Comparison of ENCODE assay signal across 11 mouse cellular contexts in genomic region chr2:58586311-58586710, GRCm38 (mm10). TPM values are rescaled to one million over a fixed set of nuclear protein-coding genes. Genes with fewer than 3 reads are reported as not detected.
DNase-seq lines count a peak whose midpoint lies in the region; ATAC-seq and TF ChIP-seq lines count a peak whose summit lies in the region.
"Had no signal": no experiment of that assay in that cellular context is flagged by ENCODE, and none has a peak within 500 bp of the region (broad histone marks: within the 10 kb centered on the region; RNA-seq: fewer than 3 reads in every experiment).

No protein-coding gene starts in this region.

- ATAC-seq in forebrain, embryonic 13.5 days: peak; percentile 91
- ATAC-seq in forebrain, embryonic 11.5 days (replicated peaks; ENCODE audit: low FRiP score): no peak
- 0 out of 2 replicates have a peak, but pooled peaks have one; percentile 46 for ATAC-seq in limb, embryonic 14.5 days (ENCODE audit: low FRiP score, low read depth)
- ATAC-seq in neural tube, embryonic 15.5 days (ENCODE audit: low FRiP score): no peak

- H3K36me3 ChIP-seq in forebrain, embryonic 13.5 days (ENCODE audit: poor library complexity, severe bottlenecking): no peaks in the 10 kb centered on the region
- H3K36me3 ChIP-seq in forebrain, embryonic 11.5 days (ENCODE audit: control insufficient read depth, insufficient read depth, low read length): no peaks in the 10 kb centered on the region
- H3K36me3 ChIP-seq in limb, embryonic 14.5 days (ENCODE audit: control insufficient read depth, insufficient read depth, low read length): no peaks in the 10 kb centered on the region
- H3K36me3 ChIP-seq in neural tube, embryonic 15.5 days: no peaks in the 10 kb centered on the region
- H3K36me3 ChIP-seq: kidney, embryonic 15.5 days; neural tube, embryonic 13.5 days had no signal

- no peaks in the 10 kb centered on the region for H3K27me3 ChIP-seq in forebrain, embryonic 13.5 days
- H3K27me3 ChIP-seq in forebrain, embryonic 11.5 days (ENCODE audit: control insufficient read depth, insufficient read depth, low read length): no peaks in the 10 kb centered on the region
- H3K27me3 ChIP-seq in limb, embryonic 14.5 days (ENCODE audit: control insufficient read depth, insufficient read depth, low read length): no peaks in the 10 kb centered on the region
- H3K27me3 ChIP-seq in neural tube, embryonic 15.5 days (replicated peaks): no peaks in the 10 kb centered on the region
- H3K27me3 ChIP-seq: kidney, embryonic 15.5 days; neural tube, embryonic 13.5 days had no signal

- H3K27ac ChIP-seq in forebrain, embryonic 13.5 days: peak overlapping the region; percentile 68
- H3K27ac ChIP-seq in forebrain, embryonic 11.5 days (ENCODE audit: low read depth, low read length): no peak overlapping the region
- H3K27ac ChIP-seq in limb, embryonic 14.5 days (replicated peaks; ENCODE audit: low read depth, low read length): no peak overlapping the region
- no peak overlapping the region for H3K27ac ChIP-seq in neural tube, embryonic 15.5 days (replicated peaks)
- H3K27ac ChIP-seq: kidney, embryonic 15.5 days; neural tube, embryonic 13.5 days had no signal

- peaks cover 10% of the 10 kb centered on the region for H3K4me1 ChIP-seq in forebrain, embryonic 13.5 days
- H3K4me1 ChIP-seq in forebrain, embryonic 11.5 days (replicated peaks; ENCODE audit: control insufficient read depth, insufficient read depth, low read length): no peaks in the 10 kb centered on the region
- H3K4me1 ChIP-seq in limb, embryonic 14.5 days (ENCODE audit: control insufficient read depth, insufficient read depth, low read length): peaks cover 14% of the 10 kb centered on the region
- no peaks in the 10 kb centered on the region for H3K4me1 ChIP-seq in neural tube, embryonic 15.5 days
- H3K4me1 ChIP-seq: kidney, embryonic 15.5 days; neural tube, embryonic 13.5 days had no signal

- no peak for TF ChIP-seq POLR2A in limb, embryonic 14.5 days (IDR thresholded peaks at IDR 0.05; ENCODE audit: borderline replicate concordance, extremely low read depth, insufficient read depth, insufficient read length)

- no peaks in the 10 kb centered on the region for H3K9me3 ChIP-seq in forebrain, embryonic 13.5 days (replicated peaks)
- no peaks in the 10 kb centered on the region for H3K9me3 ChIP-seq in forebrain, embryonic 11.5 days (ENCODE audit: control insufficient read depth, low read length)
- H3K9me3 ChIP-seq in limb, embryonic 14.5 days (ENCODE audit: control insufficient read depth, low read length): no peaks in the 10 kb centered on the region
- H3K9me3 ChIP-seq in neural tube, embryonic 15.5 days (replicated peaks): no peaks in the 10 kb centered on the region
- H3K9me3 ChIP-seq: kidney, embryonic 15.5 days; neural tube, embryonic 13.5 days had no signal

- no peak for DNase-seq in forebrain, embryonic 11.5 days (ENCODE audit: low spot score)
- peak; percentile 33 for DNase-seq in ZHBTc4 (ENCODE audit: low read depth, low spot score)
- peak; percentile 84 to 91 for DNase-seq in layer of hippocampus, adult 18-20 months (ENCODE audit: low spot score in 2 of 2)
- DNase-seq in limb, embryonic 14.5 days (ENCODE audit: low spot score): peak; percentile 37
- DNase-seq in kidney, adult 18-20 months: no peak
- no peak for DNase-seq in adrenal gland, postnatal 4 days (ENCODE audit: low spot score in 2 of 2)

- WGBS in forebrain, embryonic 13.5 days: 56% methylated on average over 10 of the region's 10 CpGs
- 69% methylated on average over 10 of the region's 10 CpGs for WGBS in forebrain, embryonic 11.5 days
- WGBS in limb, embryonic 14.5 days: 35% methylated on average over 10 of the region's 10 CpGs
- 67% methylated on average over 10 of the region's 10 CpGs for WGBS in neural tube, embryonic 15.5 days

- no peak overlapping the region for H3K4me2 ChIP-seq in forebrain, embryonic 13.5 days
- no peak overlapping the region for H3K4me2 ChIP-seq in forebrain, embryonic 11.5 days (ENCODE audit: low read depth, low read length, severe bottlenecking)
- H3K4me2 ChIP-seq in limb, embryonic 14.5 days (replicated peaks; ENCODE audit: low read depth, low read length, severe bottlenecking): peak overlapping the region; percentile 2; the same call in 1 of the 2 replicates
- H3K4me2 ChIP-seq in neural tube, embryonic 15.5 days: no peak overlapping the region
- H3K4me2 ChIP-seq: kidney, embryonic 15.5 days; neural tube, embryonic 13.5 days had no signal

- H3K9ac ChIP-seq in forebrain, embryonic 13.5 days: no peak overlapping the region
- no peak overlapping the region for H3K9ac ChIP-seq in forebrain, embryonic 11.5 days (ENCODE audit: low read length)
- H3K9ac ChIP-seq in limb, embryonic 14.5 days (ENCODE audit: low read depth, low read length, severe bottlenecking): no peak overlapping the region
- H3K9ac ChIP-seq in neural tube, embryonic 15.5 days (replicated peaks): no peak overlapping the region
- H3K9ac ChIP-seq: kidney, embryonic 15.5 days; neural tube, embryonic 13.5 days had no signal

- no peak overlapping the region for H3K4me3 ChIP-seq in forebrain, embryonic 13.5 days
- no peak overlapping the region for H3K4me3 ChIP-seq in forebrain, embryonic 11.5 days (ENCODE audit: low read depth, low read length)
- H3K4me3 ChIP-seq in limb, embryonic 14.5 days (replicated peaks; ENCODE audit: low read length): no peak overlapping the region
- no peak overlapping the region for H3K4me3 ChIP-seq in neural tube, embryonic 15.5 days (replicated peaks)
- H3K4me3 ChIP-seq: erythroblast, embryonic 14.5 days; kidney, embryonic 15.5 days; neural tube, embryonic 13.5 days had no signal

RNA-seq across cellular contexts. Expression of gene Upp2, which starts 19.2 kb away (rescaled TPM):
- polyA plus RNA-seq in forebrain, embryonic 13.5 days (2015; fragmentation: Nextera tagmentation; extraction: Ambion mirVana): 9.0 and 9.3 TPM in 2 replicates
- 4.9 and 7.5 TPM in 2 replicates for polyA plus RNA-seq in forebrain, embryonic 11.5 days (2014; fragmentation: Nextera tagmentation; extraction: Ambion mirVana)
- 10 to 100 TPM; 31.9 to 35.6 TPM for total RNA-seq in layer of hippocampus, adult 18-20 months (2021)
- polyA plus RNA-seq in limb, embryonic 14.5 days (2012; rRNA removed): 9.6 and 12.3 TPM in 2 replicates
- 9.3 and 12.0 TPM in 2 replicates for polyA plus RNA-seq in limb, embryonic 14.5 days (2014; fragmentation: Nextera tagmentation; extraction: Ambion mirVana)
- polyA plus RNA-seq in neural tube, embryonic 15.5 days (2015; fragmentation: Nextera tagmentation; extraction: Ambion mirVana): 15.3 and 19.0 TPM in 2 replicates
- 10 to 100 TPM in 1 of 2 experiments, 1 to 10 TPM in 1; 8.8 to 11.8 TPM for total RNA-seq in adrenal gland, postnatal 4 days (2021)
- polyA plus RNA-seq: erythroblast, embryonic 14.5 days had no signal

RNA-seq across cellular contexts. Expression of gene Acvr1, which starts 19.4 kb away (rescaled TPM):
- polyA plus RNA-seq in forebrain, embryonic 13.5 days (2015; fragmentation: Nextera tagmentation; extraction: Ambion mirVana): 4.5 and 4.6 TPM in 2 replicates
- 5.1 and 5.9 TPM in 2 replicates for polyA plus RNA-seq in forebrain, embryonic 11.5 days (2014; fragmentation: Nextera tagmentation; extraction: Ambion mirVana)
- 10 to 100 TPM; 43.3 to 45.7 TPM for total RNA-seq in layer of hippocampus, adult 18-20 months (2021)
- polyA plus RNA-seq in limb, embryonic 14.5 days (2012; rRNA removed): 30.0 and 30.3 TPM in 2 replicates
- polyA plus RNA-seq in limb, embryonic 14.5 days (2014; fragmentation: Nextera tagmentation; extraction: Ambion mirVana): 13.2 and 13.7 TPM in 2 replicates
- 6.1 and 6.6 TPM in 2 replicates for polyA plus RNA-seq in neural tube, embryonic 15.5 days (2015; fragmentation: Nextera tagmentation; extraction: Ambion mirVana)
- total RNA-seq in adrenal gland, postnatal 4 days (2021): 10 to 100 TPM; 57.6 to 63.7 TPM
- polyA plus RNA-seq: erythroblast, embryonic 14.5 days had no signal

Comparison
In these comparisons a context has a peak if more than half of its experiments do, and no peak if none do; other contexts are left out.
1. ATAC-seq: peak in forebrain, embryonic 13.5 days (single experiment) and limb, embryonic 14.5 days (single experiment); none in forebrain, embryonic 11.5 days (single experiment) and neural tube, embryonic 15.5 days (single experiment).
2. DNase-seq: peak in ZHBTc4 (single experiment), layer of hippocampus, adult 18-20 months (2 of 2) and limb, embryonic 14.5 days (single experiment); none in forebrain, embryonic 11.5 days (single experiment), kidney, adult 18-20 months (single experiment) and adrenal gland, postnatal 4 days (0 of 2).